Mouse (Mus musculus) thymus, adult 2 months (tissue): ENCODE measurements around the gene Vgll3.

Experiments
- CTCF ChIP-seq: fragments of 200-500 bp; IDR thresholded peaks from 2 replicates; pipeline ENCODE4 v1.5.1; 2012; ENCODE audit warnings: mild to moderate bottlenecking, control low read depth, low read length, moderate library complexity, borderline replicate concordance; ENCODE audit not compliant: control insufficient read depth, poor library complexity, insufficient read depth; ENCODE audit errors: extremely low read depth
- POLR2A ChIP-seq: fragments of 200-500 bp; IDR thresholded peaks from 2 replicates; pipeline ENCODE4 v1.6.1; 2012; ENCODE audit warnings: mild to moderate bottlenecking, low read length, control low read depth, moderate library complexity; ENCODE audit not compliant: control insufficient read depth, poor library complexity, insufficient read depth; ENCODE audit errors: extremely low read depth

- TF ChIP-seq CTCF, result no peak
- no peak for TF ChIP-seq POLR2A
These were observed 35.1 kb downstream of the Vgll3 start for GRCm38 (mm10) chr16:65850126-65850525.
